Mouse (Mus musculus) kidney, postnatal 0 days (tissue): ENCODE data around the gene Lemd1. TPM values are rescaled to one million over a fixed set of nuclear protein-coding genes. Genes with fewer than 3 reads are reported as not detected.
"Not testable (repeated sequence)": the region's sequence is repeated elsewhere in the genome, so short reads cannot be mapped to it uniquely, and the experiment has no call there.

Experiments
- ATAC-seq: fragments of 200-750 bp; cut with Nextera tagmentation; replicated peaks from 2 replicates; pipeline ENCODE4 v1.8.0; 2017; ENCODE audit warnings: low read depth, moderate number of reproducible peaks, moderate TSS enrichment, moderate library complexity; ENCODE audit not compliant: low FRiP score
- DNase-seq: peaks from one replicate; pipeline ENCODE4 v3.0.0-alpha.2; 2016; ENCODE audit warnings: low spot score
- H3K27ac ChIP-seq: fragments of 300-500 bp; sonication (generic); 2 replicates; pipeline ENCODE4 v1.5.1; 2014; ENCODE audit warnings: mild to moderate bottlenecking
- H3K27me3 ChIP-seq: fragments of 300-500 bp; sonication (generic); 2 replicates; pipeline ENCODE4 v1.6.1; 2014; ENCODE audit warnings: low read length, mixed read lengths; ENCODE audit not compliant: insufficient read depth
- H3K36me3 ChIP-seq: fragments of 300-500 bp; sonication (generic); 2 replicates; pipeline ENCODE4 v1.6.1; 2014; ENCODE audit warnings: low read length, mixed read lengths; ENCODE audit not compliant: insufficient read depth
- H3K4me1 ChIP-seq: fragments of 300-500 bp; sonication (generic); replicated peaks from 2 replicates; pipeline ENCODE4 v1.6.1; 2014; ENCODE audit warnings: antibody characterized with exemption, low read length, mixed read lengths; ENCODE audit not compliant: insufficient read depth
- H3K4me2 ChIP-seq: fragments of 300-500 bp; sonication (generic); 2 replicates; pipeline ENCODE4 v1.6.1; 2014; ENCODE audit warnings: mild to moderate bottlenecking, low read length, moderate library complexity, mixed read lengths
- H3K4me3 ChIP-seq: fragments of 300-500 bp; sonication (generic); replicated peaks from 2 replicates; pipeline ENCODE4 v1.5.1; 2014; ENCODE audit warnings: low read depth, low read length
- H3K9ac ChIP-seq: fragments of 300-500 bp; sonication (generic); 2 replicates; pipeline ENCODE4 v1.6.1; 2014; ENCODE audit warnings: low read depth, low read length
- H3K9me3 ChIP-seq: fragments of 300-500 bp; sonication (generic); replicated peaks from 2 replicates; pipeline ENCODE4 v1.6.1; 2016; ENCODE audit warnings: low read length, inconsistent platforms, mixed read lengths
- CTCF ChIP-seq: IDR thresholded peaks from 2 replicates; pipeline ENCODE4 v1.5.1; 2016; ENCODE audit warnings: antibody characterized with exemption, low read depth, mild to moderate bottlenecking, moderate library complexity
- WGBS: fragments of 180-500 bp; shearing (Covaris S2); extraction: QIAGEN DNeasy Blood & Tissue Kit; methylation state at CpG from one replicate; pipeline ENCODE4 v1.1.7; 2014; 5-methylcytosine and 5-hydroxymethylcytosine counted together
- polyA plus RNA-seq: library from polyadenylated mRNA; unstranded; fragments of >200 nt; fragmentation: Nextera tagmentation; extraction: Ambion mirVana; gene quantifications from 2 replicates; pipeline ENCODE4 v1.2.1, GENCODE M21; 2015

Gene Lemd1
- polyA plus RNA-seq, 1 experiment from 2014 or later, result 0.37 TPM

DNA sequence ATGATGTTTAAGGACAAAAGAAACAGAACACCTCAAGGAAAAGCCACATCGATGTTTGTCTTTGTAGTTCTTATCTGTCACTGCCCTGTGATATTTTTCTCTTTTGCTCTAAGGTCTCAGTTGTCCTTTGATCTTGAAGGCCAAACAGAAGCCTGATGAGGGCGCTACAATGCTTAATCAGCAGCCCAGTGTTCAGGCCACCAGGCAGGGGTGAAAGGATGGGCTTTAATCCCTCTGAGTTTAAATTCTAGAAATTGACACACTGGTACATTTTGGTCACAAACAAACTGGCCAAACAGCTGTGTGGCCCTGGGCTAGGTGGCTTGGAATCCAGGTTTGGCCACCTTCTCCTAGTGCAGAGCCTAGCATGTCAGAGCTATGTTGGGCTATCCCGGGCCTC, 85.5 kb downstream of the Lemd1 start:
- H3K9ac ChIP-seq, result no peak overlapping the region
- H3K36me3 ChIP-seq, result no peaks in the 10 kb centered on the region
- no peak for TF ChIP-seq CTCF
- WGBS, result 59% methylated on average over 3 of the region's 3 CpGs
- H3K27ac ChIP-seq, result no peak overlapping the region
- 0 out of 2 replicates have a peak, but pooled peaks cover 5% of the 10 kb centered on the region for H3K4me1 ChIP-seq
- no peaks in the 10 kb centered on the region for H3K27me3 ChIP-seq
- ATAC-seq (no peak), DNase-seq (no peak)
- H3K9me3 ChIP-seq, result no peaks in the 10 kb centered on the region
- H3K4me3 ChIP-seq, result no peak overlapping the region
- H3K4me2 ChIP-seq, result no peak overlapping the region

GRCm38 (mm10) chr1:132277124-132277523, 85.9 kb downstream of the Lemd1 start:
- no peak overlapping the region for H3K27ac ChIP-seq
- H3K4me3 ChIP-seq, result no peak overlapping the region
- DNase-seq (no peak), ATAC-seq (no peak)
- H3K4me1 ChIP-seq, result 0 out of 2 replicates have a peak, but pooled peaks cover 5% of the 10 kb centered on the region
- WGBS, result 58% methylated on average over 6 of the region's 6 CpGs
- TF ChIP-seq CTCF, result no peak
- no peaks in the 10 kb centered on the region for H3K27me3 ChIP-seq
- no peaks in the 10 kb centered on the region for H3K36me3 ChIP-seq
- no peak overlapping the region for H3K4me2 ChIP-seq
- H3K9me3 ChIP-seq, result no peaks in the 10 kb centered on the region
- H3K9ac ChIP-seq, result no peak overlapping the region

- not testable (repeated sequence) for H3K4me3 ChIP-seq, H3K9ac ChIP-seq, H3K4me2 ChIP-seq, H3K4me1 ChIP-seq, H3K36me3 ChIP-seq, H3K27ac ChIP-seq, ATAC-seq, H3K27me3 ChIP-seq, DNase-seq, H3K9me3 ChIP-seq
- 59% methylated on average over 6 of the region's 6 CpGs for WGBS
These were observed 89.4 kb downstream of the Lemd1 start for GRCm38 (mm10) chr1:132280636-132281035.

- no peaks in the 10 kb centered on the region for H3K9me3 ChIP-seq
- H3K4me3 ChIP-seq, result no peak overlapping the region
- no peak overlapping the region for H3K27ac ChIP-seq
- H3K9ac ChIP-seq, result no peak overlapping the region
- no peaks in the 10 kb centered on the region for H3K27me3 ChIP-seq
- DNase-seq (peak; percentile 42), ATAC-seq (no peak)
- 16% methylated on average over 8 of the region's 8 CpGs for WGBS
- no peak overlapping the region for H3K4me2 ChIP-seq
- no peak for TF ChIP-seq CTCF
- H3K36me3 ChIP-seq, result no peaks in the 10 kb centered on the region
- H3K4me1 ChIP-seq, result 0 out of 2 replicates have a peak, but pooled peaks cover 5% of the 10 kb centered on the region
These were observed 90.4 kb downstream of the Lemd1 start for GRCm38 (mm10) chr1:132281523-132282176.

- H3K9me3 ChIP-seq, result no peaks in the 10 kb centered on the region
- no peak overlapping the region for H3K27ac ChIP-seq
- H3K4me3 ChIP-seq, result no peak overlapping the region
- no peaks in the 10 kb centered on the region for H3K27me3 ChIP-seq
- ATAC-seq, result no peak
- no peak overlapping the region for H3K4me2 ChIP-seq
- H3K4me1 ChIP-seq, result 0 out of 2 replicates have a peak, but pooled peaks cover 5% of the 10 kb centered on the region
- no peaks in the 10 kb centered on the region for H3K36me3 ChIP-seq
- DNase-seq, result no peak
- no peak overlapping the region for H3K9ac ChIP-seq
- WGBS, result 86% methylated on average over 2 of the region's 2 CpGs
- no peak for TF ChIP-seq CTCF
These were observed 90.9 kb downstream of the Lemd1 start for GRCm38 (mm10) chr1:132282177-132282536.

GRCm38 (mm10) chr1:132283018-132283417, 91.8 kb downstream of the Lemd1 start:
- 80% methylated on average over 13 of the region's 13 CpGs for WGBS
- Histone ChIP-seq H3K27me3 (no peaks in the 10 kb centered on the region), H3K4me1 (0 out of 2 replicates have a peak, but pooled peaks cover 8% of the 10 kb centered on the region), H3K4me3 (no peak overlapping the region), H3K36me3 (no peaks in the 10 kb centered on the region), H3K9ac (no peak overlapping the region), H3K9me3 (no peaks in the 10 kb centered on the region), H3K27ac (no peak overlapping the region), H3K4me2 (no peak overlapping the region)
- no peak for DNase-seq
- no peak for ATAC-seq
- TF ChIP-seq CTCF, result no peak

GRCm38 (mm10) chr1:132286735-132287134, 95.5 kb downstream of the Lemd1 start:
- H3K9me3 ChIP-seq, result no peaks in the 10 kb centered on the region

More at GRCm38 (mm10) chr1:132286735-132287134, 95.5 kb downstream of the Lemd1 start:
- Histone ChIP-seq H3K27ac (no peak overlapping the region), H3K36me3 (no peaks in the 10 kb centered on the region), H3K4me3 (no peak overlapping the region), H3K4me2 (no peak overlapping the region), H3K27me3 (no peaks in the 10 kb centered on the region), H3K9ac (no peak overlapping the region), H3K4me1 (peaks cover 10% of the 10 kb centered on the region)
- ATAC-seq (no peak), DNase-seq (no peak)
- TF ChIP-seq CTCF, result no peak
- 69% methylated on average over 1 of the region's 1 CpGs for WGBS
